Mouse (Mus musculus) lung, postnatal 0 days (tissue): ENCODE results near the gene Nol3.

Source experiments
- CTCF ChIP-seq: IDR thresholded peaks from 2 replicates; pipeline ENCODE4 v1.5.1; 2016; ENCODE audit warnings: antibody characterized with exemption, mild to moderate bottlenecking
- EP300 ChIP-seq: IDR thresholded peaks from 2 replicates; pipeline ENCODE4 v1.6.1; 2016; ENCODE audit warnings: antibody characterized with exemption, mild to moderate bottlenecking, control low read depth

DNA sequence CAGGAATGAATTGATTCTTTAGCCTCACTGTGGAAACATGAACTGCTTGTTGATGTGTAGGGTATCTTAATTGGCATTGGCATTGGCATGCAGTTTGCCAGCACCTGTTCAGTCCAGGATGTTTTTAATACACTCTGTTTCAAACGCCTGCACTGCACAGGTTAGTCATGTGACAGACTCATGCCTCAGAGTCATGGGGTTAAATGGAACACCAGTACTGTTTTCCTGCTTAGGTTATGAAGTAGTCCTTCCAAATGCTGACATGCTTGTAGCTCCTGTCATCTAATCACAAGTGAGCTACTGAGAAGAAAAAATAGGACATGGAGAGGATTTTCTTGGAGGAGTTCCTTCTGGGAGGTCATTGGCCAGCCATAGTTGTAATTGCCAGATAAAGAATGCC is 40.7 kb upstream of the Nol3 start:
- TF ChIP-seq EP300 (no peak), CTCF (no peak)
